Mouse (Mus musculus): Measurements from ENCODE around the gene Epb41l1.
"Not testable (repeated sequence)": the region's sequence is repeated elsewhere in the genome, so short reads cannot be mapped to it uniquely, and the experiment has no call there.

The Epb41l1 gene

GRCm38 (mm10) chr2:156420694-156421380, at the start of gene Epb41l1:
TSS of gene Epb41l1 (plus strand) at chr2:156420909.
- DNase-seq (ENCODE audit: low read depth, low spot score): no peak

DNA sequence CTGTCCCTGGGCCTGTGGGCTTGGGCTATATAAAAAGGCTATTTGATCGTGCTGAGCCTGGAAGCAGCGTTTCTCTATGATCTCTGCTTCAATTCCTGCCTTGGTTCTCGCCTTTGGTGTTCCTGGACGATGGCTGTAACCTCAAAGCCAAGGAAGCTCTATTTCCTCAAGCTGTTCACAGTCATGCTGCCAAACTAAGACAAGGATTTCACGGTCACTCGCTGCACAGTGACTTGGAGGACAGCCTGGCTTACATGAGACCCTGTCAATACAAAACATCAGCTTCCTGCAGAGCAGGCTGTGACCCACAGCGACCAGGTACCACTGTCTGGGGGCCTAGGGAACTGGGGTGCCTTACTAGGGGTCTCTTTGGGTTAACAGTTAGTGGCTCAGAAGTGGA, 43.8 kb upstream of the Epb41l1 start:
- DNase-seq (ENCODE audit: low read depth, low spot score): no peak

DNA sequence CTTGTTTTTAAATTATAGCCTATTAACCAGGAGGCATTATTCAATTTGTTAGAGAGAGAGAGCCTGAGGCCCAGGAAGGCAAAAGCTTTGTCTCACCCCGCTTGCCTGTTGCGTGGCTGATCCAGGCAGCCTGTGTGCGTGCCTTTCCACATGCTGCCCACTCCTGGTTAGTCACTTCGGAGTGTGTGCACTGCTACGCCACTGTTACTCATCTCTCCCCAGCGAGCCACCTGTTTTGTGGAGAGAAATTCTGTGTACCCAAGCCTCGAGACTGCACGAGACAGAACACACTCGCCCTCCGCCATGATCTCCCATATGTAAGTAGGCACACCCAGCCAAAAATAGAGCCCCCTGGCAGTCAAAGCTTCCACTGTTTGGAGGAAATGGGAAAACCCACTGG, 40.8 kb upstream of the Epb41l1 start:
- peak; percentile 69 for DNase-seq (ENCODE audit: low read depth, low spot score)

- DNase-seq (ENCODE audit: low read depth, low spot score): no peak
These were observed 39.4 kb upstream of the Epb41l1 start for GRCm38 (mm10) chr2:156381350-156381749.

DNA sequence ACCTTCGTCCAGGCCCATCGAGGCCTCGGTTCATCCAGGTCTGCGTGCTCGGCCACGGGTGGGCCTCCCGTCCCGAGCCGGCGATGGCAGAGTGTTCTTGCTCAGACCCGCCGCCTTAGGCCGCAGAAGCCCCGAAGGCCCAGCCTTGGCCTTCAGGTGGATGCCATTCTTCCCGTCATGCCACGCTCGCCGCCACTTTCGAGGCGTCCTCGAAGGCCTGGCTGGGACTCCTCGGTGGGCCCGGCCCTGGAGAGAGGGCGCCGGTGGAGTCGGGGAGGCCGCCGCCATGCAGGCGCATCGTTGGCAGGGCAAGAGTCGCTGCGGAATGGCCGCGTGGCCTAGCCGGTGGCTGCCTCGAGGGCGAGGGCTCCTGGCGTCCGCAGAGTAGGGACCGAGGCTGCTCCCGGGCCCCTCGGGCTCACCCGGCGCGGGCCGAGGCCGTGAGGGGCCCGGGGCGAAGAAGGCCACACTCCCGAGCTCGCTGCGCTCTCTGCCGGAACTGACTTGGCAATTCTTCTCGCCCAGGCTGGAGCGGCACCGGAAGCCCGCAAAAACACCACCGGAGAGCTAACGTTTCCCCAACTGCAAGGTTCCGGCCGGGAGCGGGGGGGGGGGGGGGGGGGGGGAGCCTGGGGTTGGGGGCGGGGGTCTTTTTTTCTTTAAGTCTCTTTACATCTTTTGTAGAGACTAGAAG, 28.1 kb upstream of the Epb41l1 start:
- DNase-seq (ENCODE audit: low read depth, low spot score): peak; percentile 58

GRCm38 (mm10) chr2:156393155-156393828, 27.4 kb upstream of the Epb41l1 start:
- DNase-seq (ENCODE audit: low read depth, low spot score): no peak

- DNase-seq (ENCODE audit: low read depth, low spot score): no peak
These were observed 26.4 kb upstream of the Epb41l1 start for GRCm38 (mm10) chr2:156394282-156394681.

DNA sequence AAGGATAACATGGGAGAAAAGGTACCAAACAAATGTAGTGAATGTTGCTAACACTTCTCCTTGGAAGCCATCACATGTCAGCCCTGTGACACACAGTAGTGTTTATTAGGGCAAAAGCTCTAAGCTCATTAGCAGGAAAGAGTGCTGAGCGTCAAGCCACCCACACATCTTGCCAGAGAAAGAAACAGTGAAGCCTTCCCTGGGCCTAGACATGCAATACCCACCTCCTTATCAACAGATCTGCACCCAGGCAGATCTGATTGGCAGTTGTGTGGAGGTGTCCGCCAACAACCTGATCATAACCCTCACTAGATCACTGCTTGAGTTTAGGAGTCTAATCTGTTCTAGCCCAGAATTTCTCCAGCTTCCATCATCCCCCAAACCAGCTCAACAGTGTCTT, 24.6 kb upstream of the Epb41l1 start:
- no peak for DNase-seq (ENCODE audit: low read depth, low spot score)

DNA sequence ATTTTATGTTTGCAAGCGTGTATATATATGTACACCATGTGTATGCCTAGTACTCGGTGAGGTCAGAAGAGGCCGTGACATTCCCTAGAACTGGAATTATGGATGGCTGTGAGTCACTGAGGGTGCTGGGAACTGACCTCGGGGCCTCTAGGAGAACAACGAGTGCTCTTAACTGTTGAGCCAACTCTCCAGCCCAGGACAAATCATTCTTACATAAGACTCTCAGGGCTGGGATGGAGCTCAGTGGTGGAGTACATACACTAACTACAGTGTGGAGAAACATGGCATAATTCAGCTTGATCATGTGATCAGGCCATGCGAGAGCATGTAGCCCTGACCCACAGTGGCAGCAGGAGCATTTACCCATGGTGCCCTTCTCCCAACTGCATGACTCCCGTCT, 22.7 kb upstream of the Epb41l1 start:
- DNase-seq (ENCODE audit: low read depth, low spot score): no peak

GRCm38 (mm10) chr2:156399485-156399884, 21.2 kb upstream of the Epb41l1 start:
- DNase-seq (ENCODE audit: low read depth, low spot score): no peak

GRCm38 (mm10) chr2:156401331-156401730, 19.4 kb upstream of the Epb41l1 start:
- peak; percentile 70 for DNase-seq (ENCODE audit: low read depth, low spot score)

DNA sequence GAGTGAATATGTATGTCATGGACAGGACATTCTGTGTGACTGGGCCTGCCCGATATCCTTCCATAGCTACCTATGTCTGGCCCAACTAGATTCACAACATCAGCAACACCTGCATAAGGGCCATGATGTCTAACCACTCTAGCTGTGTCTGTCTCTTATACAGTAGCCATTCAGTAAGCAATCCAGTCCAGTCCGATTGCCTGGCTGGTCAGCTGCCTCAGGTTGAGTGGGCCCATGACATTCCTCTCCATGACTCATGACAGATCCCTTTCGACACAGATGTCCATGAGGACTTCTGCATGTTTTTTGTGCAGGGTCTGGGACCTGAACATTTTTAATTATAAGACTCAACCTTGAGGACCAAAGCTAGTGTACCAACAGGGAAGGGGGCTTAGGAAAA, 18.7 kb upstream of the Epb41l1 start:
- no peak for DNase-seq (ENCODE audit: low read depth, low spot score)

DNA sequence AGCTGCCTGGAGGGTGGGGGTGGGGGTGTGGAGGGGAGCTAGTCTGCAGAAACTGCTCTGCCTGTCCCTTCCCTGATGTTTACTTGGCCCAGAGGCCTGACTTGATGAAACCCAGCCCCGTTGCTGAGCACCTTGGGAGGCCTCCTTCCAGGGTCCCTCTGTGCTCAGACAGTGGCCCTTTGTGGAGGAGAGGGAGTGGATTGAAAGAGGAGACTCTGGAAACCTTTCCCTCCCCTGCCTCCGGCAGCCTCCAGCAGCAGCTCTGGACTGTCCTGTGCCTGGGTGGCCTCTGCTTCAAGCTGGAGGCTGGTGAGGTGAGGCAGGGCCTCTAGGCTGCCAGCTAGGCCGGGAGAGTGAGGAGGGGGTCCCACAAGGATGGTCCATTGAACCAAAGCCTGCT, 13.7 kb upstream of the Epb41l1 start:
- no peak for DNase-seq (ENCODE audit: low read depth, low spot score)

- no peak for DNase-seq (ENCODE audit: low read depth, low spot score)
These were observed 12.5 kb upstream of the Epb41l1 start for GRCm38 (mm10) chr2:156408168-156408567.

- not testable (repeated sequence) for DNase-seq (ENCODE audit: low read depth, low spot score)
These were observed 9.4 kb upstream of the Epb41l1 start for GRCm38 (mm10) chr2:156411348-156411747.

GRCm38 (mm10) chr2:156414996-156415395, 5.7 kb upstream of the Epb41l1 start:
- no peak for DNase-seq (ENCODE audit: low read depth, low spot score)

- no peak for DNase-seq (ENCODE audit: low read depth, low spot score)
These were observed 5.0 kb upstream of the Epb41l1 start for GRCm38 (mm10) chr2:156415674-156416073.

DNA sequence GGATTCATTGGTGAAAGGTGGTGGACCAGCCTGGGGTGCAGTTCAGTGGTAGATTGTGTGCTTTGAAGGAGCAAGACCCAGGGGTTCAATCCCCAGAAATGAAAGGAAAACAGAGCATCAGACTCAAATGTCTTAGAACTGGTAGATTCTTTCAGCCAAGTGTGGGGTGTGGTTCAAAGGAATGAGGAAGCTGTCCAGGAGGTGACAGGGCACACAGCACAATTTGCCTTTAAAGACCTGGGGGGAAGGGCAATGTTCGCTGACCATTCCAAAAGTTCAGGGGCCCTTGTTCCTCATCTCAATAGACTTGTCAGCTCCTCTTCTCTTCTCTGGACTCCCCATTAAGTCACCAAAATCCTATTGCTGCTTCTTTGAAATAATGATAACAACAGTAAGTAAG, 3.5 kb upstream of the Epb41l1 start:
- DNase-seq (ENCODE audit: low read depth, low spot score): no peak

DNA sequence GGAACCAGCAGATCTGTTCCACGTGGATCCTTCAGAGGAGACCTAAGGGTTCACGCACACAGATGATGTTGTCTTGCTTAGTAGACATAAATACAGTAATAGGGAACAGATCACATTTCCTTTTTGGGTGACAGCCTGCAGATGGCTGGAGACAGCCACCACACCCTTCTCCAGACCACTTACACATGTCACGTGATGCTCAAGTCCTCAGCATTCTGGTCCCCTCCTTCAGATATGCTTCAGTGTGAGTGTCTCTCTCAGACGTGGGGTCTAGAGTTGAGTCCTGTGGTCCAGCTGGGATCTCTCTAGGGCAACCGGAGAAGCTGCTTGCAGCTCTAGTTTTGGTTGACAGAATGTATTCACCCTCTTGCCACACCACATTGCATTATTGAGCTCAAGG, 2.2 kb upstream of the Epb41l1 start:
- no peak for DNase-seq (ENCODE audit: low read depth, low spot score)

- no peak for DNase-seq (ENCODE audit: low read depth, low spot score)
These were observed 399 bp upstream of the Epb41l1 start for GRCm38 (mm10) chr2:156420327-156420693.

- no peak for DNase-seq (ENCODE audit: low read depth, low spot score)
These were observed 837 bp downstream of the Epb41l1 start for GRCm38 (mm10) chr2:156421381-156422110.

DNA sequence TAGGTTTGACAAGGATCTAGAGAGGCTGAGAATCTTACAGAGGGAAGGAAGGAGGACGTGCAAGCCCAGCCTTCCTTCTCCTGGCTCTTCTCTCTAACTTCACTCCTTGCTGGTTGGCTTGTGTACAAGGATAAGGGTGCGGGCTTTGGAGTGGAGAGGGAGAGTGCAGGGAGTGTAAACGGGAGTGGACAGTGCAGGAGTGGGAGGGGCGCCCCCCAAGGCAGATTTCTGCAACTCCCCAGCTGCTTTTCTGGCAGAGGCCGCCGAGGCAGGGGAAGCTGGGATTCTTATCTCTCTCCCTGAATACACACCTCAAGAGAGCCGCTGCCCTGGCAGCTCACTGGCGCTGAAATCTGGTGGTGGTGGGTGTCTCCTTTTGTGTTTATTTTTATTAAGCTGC, 1.9 kb downstream of the Epb41l1 start:
- no peak for DNase-seq (ENCODE audit: low read depth, low spot score)

Measured in telencephalon, adult 2 months (tissue).